Mouse (Mus musculus) kidney, adult 2 months (tissue): ENCODE data around the gene Slc19a1. TPM values are rescaled to one million over a fixed set of nuclear protein-coding genes. Genes with fewer than 3 reads are reported as not detected.

Source experiments
- DNase-seq: peaks from one replicate; pipeline ENCODE4 v3.0.0; 2021
- H3K27ac ChIP-seq: fragments of 200-500 bp; 2 replicates; pipeline ENCODE4 v1.5.1; 2012; ENCODE audit warnings: low read depth, low read length, control low read depth, inconsistent platforms; ENCODE audit not compliant: insufficient read depth
- H3K27me3 ChIP-seq: fragments of 200-500 bp; replicated peaks from 2 replicates; pipeline ENCODE4 v1.6.1; 2012; ENCODE audit warnings: mild to moderate bottlenecking, moderate library complexity, low read length, inconsistent platforms; ENCODE audit not compliant: control insufficient read depth, insufficient read depth
- H3K36me3 ChIP-seq: fragments of 200-500 bp; 2 replicates; pipeline ENCODE4 v1.6.1; 2012; ENCODE audit warnings: mild to moderate bottlenecking, moderate library complexity, low read length, inconsistent platforms; ENCODE audit not compliant: control insufficient read depth, insufficient read depth
- H3K4me1 ChIP-seq: fragments of 200-500 bp; 2 replicates; pipeline ENCODE4 v1.6.1; 2011; ENCODE audit warnings: low read length; ENCODE audit not compliant: control insufficient read depth, insufficient read depth
- H3K4me3 ChIP-seq: fragments of 200-500 bp; 2 replicates; pipeline ENCODE4 v1.5.1; 2011; ENCODE audit warnings: mild to moderate bottlenecking, low read depth, low read length, control low read depth; ENCODE audit not compliant: insufficient read depth
- CTCF ChIP-seq: fragments of 200-500 bp; conservative IDR thresholded peaks from 2 replicates; pipeline ENCODE4 v1.5.1; 2011; ENCODE audit warnings: low read depth, mild to moderate bottlenecking, control low read depth, low read length, moderate library complexity, mixed read lengths; ENCODE audit not compliant: insufficient read depth, insufficient read length
- POLR2A ChIP-seq: fragments of 200-500 bp; IDR thresholded peaks from one replicate; pipeline ENCODE4 v1.6.1; 2011; ENCODE audit warnings: low read depth, low read length, control low read depth
- WGBS: fragments of 180-500 bp; shearing (Covaris S2); methylation state at CpG from one replicate; pipeline ENCODE4 v1.1.7; 2018; 5-methylcytosine and 5-hydroxymethylcytosine counted together
- polyA plus RNA-seq: library from polyadenylated mRNA; depleted of rRNA; stranded (reverse); fragments of >200 nt; gene quantifications from 2 replicates; pipeline ENCODE4 v1.2.3, GENCODE M21; 2012; rRNA removed

Gene Slc19a1
- polyA plus RNA-seq, 1 experiment = 245 TPM

DNA sequence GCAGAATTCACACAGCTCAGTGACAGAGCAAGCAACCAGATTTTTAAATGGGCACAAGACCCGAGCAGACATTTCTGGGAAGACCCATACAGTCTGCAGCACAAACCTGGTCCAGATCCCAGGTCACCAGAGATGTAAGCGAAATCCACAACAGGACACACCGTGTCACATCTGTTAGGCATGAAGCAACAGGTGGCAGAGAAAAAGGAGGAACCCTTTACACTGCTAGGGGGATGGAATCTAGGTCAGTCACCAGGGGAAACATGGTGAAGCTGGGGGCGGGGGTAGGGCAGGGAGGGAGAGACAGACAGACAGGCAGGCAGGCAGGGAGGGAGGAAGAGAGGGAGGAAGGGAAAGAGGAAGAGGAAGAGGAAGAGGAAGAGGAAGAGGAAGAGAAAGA, 76.1 kb downstream of the Slc19a1 start:
- no peaks in the 10 kb centered on the region for H3K36me3 ChIP-seq
- no peaks in the 10 kb centered on the region for H3K27me3 ChIP-seq
- H3K27ac ChIP-seq = no peak overlapping the region
- no peak overlapping the region for H3K4me3 ChIP-seq
- TF ChIP-seq CTCF = no peak
- TF ChIP-seq POLR2A = no peak
- 75% methylated on average over 4 of the region's 4 CpGs for WGBS
- no peak for DNase-seq
- peaks cover 22% of the 10 kb centered on the region for H3K4me1 ChIP-seq

DNA sequence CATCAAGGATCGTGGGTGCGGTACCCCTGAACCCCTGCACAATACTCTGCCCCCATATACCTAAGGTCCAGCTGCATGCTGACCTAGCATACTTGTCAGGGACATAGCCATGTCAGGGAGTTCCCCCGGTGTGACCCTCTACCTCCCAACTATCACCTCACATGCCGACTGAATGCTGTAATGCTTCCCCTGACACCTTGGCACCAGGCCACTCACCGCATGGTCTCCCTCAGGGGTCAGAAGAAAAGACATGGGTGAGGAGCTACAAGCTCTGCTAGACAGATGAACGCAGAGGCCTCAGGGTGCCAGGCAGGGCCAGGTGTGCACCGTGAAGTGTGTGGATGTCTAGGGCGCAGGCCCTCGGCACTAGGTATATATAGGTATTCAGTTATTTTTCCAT, 78.0 kb downstream of the Slc19a1 start:
- Histone ChIP-seq H3K4me3 (no peak overlapping the region), H3K4me1 (peaks cover 24% of the 10 kb centered on the region), H3K36me3 (no peaks in the 10 kb centered on the region), H3K27me3 (no peaks in the 10 kb centered on the region), H3K27ac (peak overlapping the region; percentile 41; the same call in 1 of the 2 replicates)
- 35% methylated on average over 9 of the region's 9 CpGs for WGBS
- peak; percentile 74 for DNase-seq
- TF ChIP-seq CTCF = no peak
- TF ChIP-seq POLR2A = no peak

Other genes with a start within 250 kb of the Slc19a1 start
- 19.1 and 23.5 TPM in 2 replicates for gene Pcbp3, start 70.4 kb upstream of the Slc19a1 start, polyA plus RNA-seq
- gene Col18a1, start 134.3 kb downstream of the Slc19a1 start, polyA plus RNA-seq = 114 and 138 TPM in 2 replicates
- gene Pofut2, start 227.0 kb downstream of the Slc19a1 start, polyA plus RNA-seq = 45.9 and 50.6 TPM in 2 replicates